Mouse (Mus musculus): ENCODE measurements around the gene Ubtd2.

GRCm38 (mm10) chr11:32510930-32511329 is 55.8 kb downstream of the Ubtd2 start:
- TF ChIP-seq CTCF (IDR thresholded peaks at IDR 0.05; ENCODE audit: extremely low read depth, insufficient read depth, insufficient read length, insufficient replicate concordance) (no peak), POLR2A (IDR thresholded peaks at IDR 0.05; ENCODE audit: low read depth, low read length) (no peak)
